Mouse (Mus musculus) adrenal gland, postnatal 36 days (tissue): ENCODE results near the gene Mylk4. TPM values are rescaled to one million over a fixed set of nuclear protein-coding genes. Genes with fewer than 3 reads are reported as not detected.

Experiments
- DNase-seq, 2 experiments: peaks; one replicate each; pipeline ENCODE4 v3.0.0; 2021; ENCODE audit warnings: mixed read lengths in 1 of 2
- total RNA-seq, 2 experiments: library from RNA; stranded (reverse); gene quantifications; 2 replicates each; pipeline ENCODE4 v1.2.3; 2021

The Mylk4 gene
- total RNA-seq, 2 experiments from 2014 or later: not detected

- DNase-seq: no peak
Measured at GRCm38 (mm10) chr13:32795166-32795565, 11.4 kb upstream of the Mylk4 start.

DNA sequence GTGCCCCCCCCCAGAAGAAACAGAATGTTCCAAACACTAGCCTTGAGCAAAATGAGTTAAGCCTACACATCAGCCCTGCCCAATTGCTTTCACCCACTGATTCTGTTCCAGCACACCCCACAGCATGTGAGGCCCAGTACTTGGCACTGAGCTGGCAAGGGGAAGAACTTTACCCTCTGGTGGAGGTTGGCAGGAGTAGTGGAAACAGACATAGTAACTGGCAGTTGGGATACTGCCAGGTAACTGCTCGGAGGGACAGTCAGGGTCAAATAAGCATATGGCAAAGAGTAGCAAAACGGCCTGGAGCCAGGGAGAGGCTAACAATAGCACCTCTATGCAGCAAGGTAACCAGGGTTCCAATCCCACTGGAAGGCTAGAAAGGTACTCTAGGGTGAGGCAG is 10.9 kb upstream of the Mylk4 start:
- peak in 1 of 2 experiments; percentile 51 for DNase-seq

DNA sequence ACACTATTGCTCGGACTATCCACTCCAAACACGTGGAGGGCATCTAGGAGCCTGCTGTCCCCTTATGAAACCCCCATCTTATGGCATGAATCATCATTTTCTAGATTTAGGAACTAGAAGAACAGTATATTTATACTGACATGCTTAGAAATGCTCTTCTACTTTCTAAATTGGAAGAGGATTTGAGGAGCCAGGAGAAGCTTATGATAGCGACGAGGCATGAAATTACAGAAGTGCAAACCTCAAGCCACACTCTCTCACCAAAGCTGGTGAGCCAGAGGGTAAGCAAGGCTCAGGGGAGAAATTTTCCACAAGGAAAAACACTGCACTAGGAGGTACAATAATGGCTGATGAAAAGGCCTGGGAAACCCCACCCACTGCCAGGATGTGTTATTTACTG is 6.0 kb upstream of the Mylk4 start:
- DNase-seq: no peak

DNA sequence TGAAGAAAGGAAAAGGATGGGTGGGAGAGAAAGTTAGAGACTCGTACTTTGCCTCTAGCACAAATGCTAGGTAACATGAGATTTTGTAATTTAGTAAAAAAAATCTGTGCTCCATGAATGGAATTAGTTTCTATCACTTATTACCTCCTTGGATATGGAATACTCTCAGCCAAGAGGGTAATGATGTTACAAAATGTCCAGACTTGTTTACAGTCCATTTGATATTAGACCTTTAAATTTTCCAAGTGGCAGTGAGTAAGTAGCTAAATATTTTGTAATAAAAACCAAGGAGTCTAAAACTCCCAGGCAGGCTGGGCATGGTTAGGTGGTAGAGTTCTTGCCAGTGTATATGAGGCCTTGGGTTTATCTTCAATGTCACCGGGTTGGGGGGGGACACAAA is 3.8 kb upstream of the Mylk4 start:
- DNase-seq: no peak

DNA sequence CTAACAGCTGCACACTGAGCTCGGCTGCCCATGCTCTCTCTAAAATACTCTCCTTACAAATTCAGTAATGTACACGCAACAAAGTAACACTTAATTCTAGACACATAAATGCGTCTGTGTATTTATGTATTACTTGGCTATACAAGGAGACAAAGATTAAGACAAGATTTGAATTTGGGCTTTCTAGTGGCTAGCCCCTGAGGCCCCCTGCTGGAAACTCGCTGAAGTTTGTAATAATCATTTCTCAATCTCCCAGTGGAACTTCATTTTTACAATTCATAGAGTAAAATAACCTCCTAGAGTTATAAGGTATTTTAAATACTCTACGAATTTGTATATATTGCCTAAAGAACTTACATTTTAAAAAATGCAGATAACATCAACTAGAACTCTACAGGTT is 699 bp downstream of the Mylk4 start:
- peak in 1 of 2 experiments; percentile 32 for DNase-seq

DNA sequence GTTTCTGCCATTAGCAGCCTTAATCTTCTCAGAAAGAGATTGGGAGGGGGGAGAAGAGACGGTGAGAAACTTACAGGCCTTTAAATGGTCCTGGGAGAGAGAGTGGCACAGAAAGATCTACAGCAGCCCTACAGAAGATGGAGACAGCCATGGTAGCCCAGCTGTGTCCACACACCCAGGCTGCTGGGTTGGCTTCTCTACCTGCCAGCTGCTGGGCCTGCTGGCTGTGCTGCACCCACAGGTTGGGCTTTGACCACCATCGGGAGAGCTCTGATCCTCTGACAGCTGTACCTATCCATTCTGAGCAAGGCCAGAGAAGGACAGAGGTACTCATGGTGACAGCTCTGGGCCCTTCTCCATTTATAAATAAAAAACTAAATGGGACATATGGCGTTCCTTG is 4.9 kb downstream of the Mylk4 start:
- no peak for DNase-seq

- DNase-seq: peak; percentile 47 to 51
Measured at GRCm38 (mm10) chr13:32776350-32776749, 7.4 kb downstream of the Mylk4 start.

DNA sequence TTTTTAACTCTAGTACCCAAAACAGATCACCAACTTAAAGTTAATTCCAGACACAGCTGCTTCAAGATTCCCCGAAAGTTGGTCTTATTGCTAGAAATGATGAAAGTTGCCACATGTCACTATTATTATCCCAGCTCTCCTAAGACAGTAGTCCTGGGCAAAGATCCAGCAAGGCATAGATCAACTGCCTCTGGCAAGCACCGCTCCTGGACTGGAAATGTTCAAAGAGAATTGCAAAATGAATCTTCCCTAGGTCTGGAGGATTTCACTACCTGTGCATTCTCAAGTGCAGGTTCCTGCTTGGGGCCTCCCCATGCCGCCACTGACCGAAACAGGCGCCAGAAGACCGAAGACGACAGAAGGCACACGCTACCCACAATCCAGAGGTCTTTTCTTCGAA is 7.9 kb downstream of the Mylk4 start:
- DNase-seq: peak; percentile 53 to 67

- DNase-seq: no peak
Measured at GRCm38 (mm10) chr13:32769960-32770359, 13.8 kb downstream of the Mylk4 start.

GRCm38 (mm10) chr13:32768104-32768503 is 15.7 kb downstream of the Mylk4 start:
- peak; percentile 8 to 38 for DNase-seq

DNA sequence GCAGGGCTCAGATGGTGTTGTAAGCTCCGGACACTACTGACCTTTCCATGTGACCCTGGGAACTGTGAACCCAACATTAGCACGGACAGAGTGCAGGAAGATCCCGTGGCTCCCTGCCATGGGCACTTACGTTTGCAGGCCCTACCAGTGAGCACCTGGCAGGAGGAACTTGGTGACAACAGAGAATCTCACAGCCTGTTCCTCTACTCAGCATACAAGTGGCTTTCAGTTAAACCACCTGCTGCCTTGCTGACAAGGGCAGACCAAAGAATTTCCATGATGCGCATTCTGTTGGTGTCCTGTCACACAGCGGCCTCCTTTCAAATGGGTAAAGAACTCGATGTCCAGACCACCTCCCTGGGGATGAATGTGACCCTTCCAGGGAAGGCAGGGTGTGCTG is 19.3 kb downstream of the Mylk4 start:
- DNase-seq: peak; percentile 14 to 19

DNA sequence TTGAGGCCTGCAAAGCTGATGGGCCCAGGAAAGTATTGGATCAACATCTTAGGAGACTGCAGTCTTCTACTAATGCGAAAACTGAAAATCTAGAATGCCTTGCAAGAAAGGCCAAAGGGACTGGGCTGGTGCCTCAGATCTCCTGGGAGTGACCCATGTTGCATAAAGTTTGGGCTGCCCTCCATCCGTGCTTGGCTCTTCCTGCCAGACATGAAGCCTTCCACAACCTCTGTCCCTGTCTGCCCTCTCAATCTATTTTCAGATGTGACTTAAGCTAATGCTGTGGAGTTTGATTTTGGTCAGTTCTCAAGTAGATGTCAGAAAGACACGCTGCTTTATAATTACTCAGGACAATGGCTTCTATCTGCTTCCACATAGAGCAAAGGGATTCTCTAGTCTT is 20.6 kb downstream of the Mylk4 start:
- DNase-seq: peak in 1 of 2 experiments; percentile 50

DNA sequence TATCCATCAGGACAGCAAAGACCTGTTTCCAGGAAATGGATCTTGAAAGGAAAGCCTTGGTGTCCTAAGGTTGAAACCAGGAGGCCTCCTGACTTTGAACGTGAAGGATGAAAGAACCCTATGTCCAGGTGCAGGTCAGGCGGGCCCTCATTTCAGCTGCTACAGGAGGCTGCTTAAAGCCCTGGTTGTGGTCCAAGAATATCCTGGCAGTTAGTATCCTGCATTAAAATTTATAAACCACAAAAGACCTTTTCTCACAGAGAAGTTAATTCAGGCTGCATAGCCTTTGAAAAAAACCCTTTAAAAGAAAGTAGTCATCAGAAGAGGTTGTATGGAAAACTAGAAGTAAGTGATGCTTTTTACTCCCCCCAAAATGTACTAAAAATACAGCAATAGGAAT is 23.0 kb downstream of the Mylk4 start:
- no peak for DNase-seq

DNA sequence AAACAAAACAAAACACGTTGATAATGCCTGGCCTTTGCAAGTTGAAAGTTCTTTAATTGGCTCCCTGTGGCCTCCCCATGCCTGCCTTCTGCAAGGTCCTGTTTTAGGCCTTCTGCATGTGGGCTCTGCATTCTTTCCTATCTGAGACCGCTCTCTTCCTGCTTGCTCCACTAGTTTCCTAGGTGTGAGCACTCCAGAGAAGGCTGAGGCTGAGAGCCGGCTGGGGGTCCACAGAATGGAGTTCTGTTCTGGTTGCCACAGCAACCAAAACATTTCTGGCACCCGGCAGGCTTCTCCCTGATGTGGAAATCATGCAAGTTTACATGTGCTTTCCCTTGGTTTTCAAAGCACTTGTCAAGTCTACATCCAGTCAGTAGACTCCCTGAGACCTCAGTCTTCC is 24.7 kb downstream of the Mylk4 start:
- no peak for DNase-seq

DNA sequence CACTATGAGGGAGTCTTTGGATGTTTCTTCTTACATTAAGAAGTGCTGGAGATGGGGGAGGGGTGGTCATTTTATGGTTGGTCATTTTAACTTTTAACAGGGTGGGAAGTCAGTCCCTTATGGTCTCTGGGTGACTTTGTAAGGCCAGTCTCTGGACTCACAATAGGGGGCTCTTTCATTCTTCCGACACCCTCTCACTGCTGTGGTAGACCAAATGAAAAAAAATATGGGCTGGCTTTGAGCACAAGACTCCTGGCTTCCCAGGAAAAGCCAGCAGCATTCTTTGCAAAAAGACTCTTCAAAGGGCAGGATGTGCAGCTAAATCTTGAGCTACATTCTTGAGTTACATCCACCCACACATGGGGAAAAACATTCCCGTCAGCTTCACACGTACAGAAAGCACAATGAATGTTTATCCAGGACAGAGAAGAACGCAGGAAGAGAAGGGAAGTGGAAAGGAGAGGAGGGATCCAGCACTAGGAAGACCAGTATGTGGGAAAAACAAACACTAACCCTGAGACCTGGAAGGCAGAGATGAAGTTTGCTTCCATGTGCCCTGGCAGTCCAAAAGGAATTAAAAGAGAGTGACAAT is 31.6 kb downstream of the Mylk4 start:
- no peak for DNase-seq

- DNase-seq: no peak
Measured at GRCm38 (mm10) chr13:32750507-32750906, 33.2 kb downstream of the Mylk4 start.

DNA sequence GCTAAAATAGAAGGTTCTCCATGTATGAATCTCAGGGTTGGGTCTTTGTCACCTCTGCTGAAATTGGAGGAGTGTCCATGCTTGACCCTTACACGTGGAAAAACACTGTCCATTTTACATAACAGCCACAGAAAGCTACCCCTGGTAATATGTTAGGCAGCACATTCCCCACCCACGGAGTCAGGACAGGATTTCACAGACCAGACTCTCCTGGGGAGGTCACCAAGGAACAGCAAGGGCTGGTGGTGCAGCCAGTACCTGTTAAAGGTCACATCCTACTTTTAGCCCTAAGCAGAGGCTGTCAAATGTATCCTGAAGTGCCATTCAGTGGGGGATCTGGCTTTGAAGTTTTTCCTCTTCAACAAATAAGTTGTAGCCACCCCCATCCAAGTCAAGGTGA is 35.3 kb downstream of the Mylk4 start:
- no peak for DNase-seq

DNA sequence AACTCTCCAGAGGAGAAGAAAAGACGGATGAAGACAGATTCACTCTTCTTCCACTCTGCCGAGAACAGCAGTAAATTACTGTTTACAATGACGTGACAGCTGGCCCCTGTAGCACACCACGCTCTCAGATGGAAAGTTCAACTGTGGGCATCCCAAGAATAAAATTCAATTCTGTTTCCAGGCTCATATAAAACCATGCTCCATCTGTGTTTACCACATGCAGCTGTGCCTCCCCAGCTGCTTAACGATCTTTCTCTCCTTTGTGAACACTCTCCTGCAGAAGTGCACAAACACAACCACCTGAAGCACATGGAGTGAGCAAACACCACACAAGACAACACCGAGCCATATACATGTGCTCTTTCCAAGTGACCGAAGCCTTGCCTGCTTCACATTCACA is 42.6 kb downstream of the Mylk4 start:
- no peak for DNase-seq

GRCm38 (mm10) chr13:32731283-32731682 is 52.5 kb downstream of the Mylk4 start:
- DNase-seq: no peak

DNA sequence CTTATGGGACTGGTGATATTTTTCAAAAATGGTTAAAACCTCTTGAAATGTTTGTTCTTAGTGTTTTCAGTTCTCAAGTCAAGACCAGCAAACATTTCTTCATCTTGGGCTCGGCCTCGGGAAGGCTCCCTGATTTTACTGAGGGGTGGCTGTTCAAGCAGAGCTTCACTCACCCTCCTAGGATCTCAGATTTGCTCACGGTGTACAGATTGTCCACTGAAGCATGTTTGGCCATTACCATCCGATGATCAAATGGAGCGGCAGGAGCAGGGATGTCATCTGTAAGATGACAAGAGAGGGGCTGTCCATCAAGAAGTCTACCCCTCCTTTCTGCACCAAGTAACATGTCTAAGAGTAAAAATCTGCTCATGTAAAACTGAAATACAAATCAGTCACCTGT is 59.1 kb downstream of the Mylk4 start:
- no peak for DNase-seq

DNA sequence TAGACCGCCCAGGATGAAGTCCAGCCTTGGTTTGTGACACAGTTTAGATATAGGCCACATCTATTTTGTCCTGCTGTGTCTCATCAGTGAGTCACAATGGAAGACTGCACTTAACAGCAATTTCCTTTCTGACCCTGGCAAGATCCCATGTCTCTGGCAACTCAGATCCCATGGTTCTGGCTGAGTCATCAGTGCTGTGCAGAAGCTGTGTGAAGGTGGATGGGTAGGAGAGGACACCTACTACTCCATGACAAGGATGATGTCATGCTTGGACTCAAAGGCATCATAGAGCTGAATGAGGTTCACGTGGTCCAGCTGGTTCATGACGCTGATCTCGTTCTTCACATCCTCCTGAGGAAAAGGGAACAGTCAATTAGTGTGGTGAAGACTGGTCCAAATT is 62.0 kb downstream of the Mylk4 start:
- peak; percentile 55 to 68 for DNase-seq

GRCm38 (mm10) chr13:32719284-32719683 is 64.5 kb downstream of the Mylk4 start:
- no peak for DNase-seq

- no peak for DNase-seq
Measured at GRCm38 (mm10) chr13:32717709-32718108, 66.0 kb downstream of the Mylk4 start.

DNA sequence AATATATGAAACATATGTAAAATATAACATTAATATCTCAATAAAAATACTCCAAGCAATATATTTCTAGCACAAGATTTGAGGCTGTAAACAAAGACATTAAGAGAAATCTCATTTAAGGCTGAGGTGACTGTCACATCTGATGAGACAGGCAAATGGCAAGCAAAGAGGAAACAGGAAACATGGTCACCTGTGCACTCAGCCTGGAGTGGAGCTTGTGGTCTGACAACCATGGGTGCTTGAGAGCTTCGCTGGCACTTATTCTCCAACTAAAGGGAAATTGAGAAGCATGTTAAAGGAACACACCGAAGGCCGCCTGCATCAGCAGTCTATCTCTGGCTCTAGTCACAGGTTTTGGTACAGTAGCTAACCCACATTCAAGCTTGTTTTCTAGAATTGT is 71.2 kb downstream of the Mylk4 start:
- no peak for DNase-seq

DNA sequence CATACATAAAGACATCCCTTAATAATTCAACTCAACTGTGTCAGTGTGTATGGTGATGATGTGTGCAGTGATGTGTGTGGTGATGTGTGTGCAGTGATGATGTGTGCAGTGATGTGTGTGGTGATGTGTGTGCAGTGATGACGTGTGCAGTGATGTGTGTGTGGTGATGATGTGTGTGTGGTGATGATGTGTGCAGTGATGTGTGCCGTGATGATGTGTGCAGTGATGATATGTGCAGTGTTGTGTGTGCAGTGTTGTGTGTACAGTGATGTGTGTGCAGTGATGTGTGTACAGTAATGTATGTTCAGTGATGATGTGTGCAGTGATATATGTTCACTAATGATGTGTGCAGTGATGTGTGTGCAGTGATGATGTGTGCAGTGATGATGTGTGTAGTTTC is 75.9 kb downstream of the Mylk4 start:
- no peak for DNase-seq
